Mouse (Mus musculus) liver, embryonic 13.5 days (tissue): ENCODE data around the gene Hspbp1. TPM values are rescaled to one million over a fixed set of nuclear protein-coding genes. Genes with fewer than 3 reads are reported as not detected.
A peak's percentile ranks its signal among the peaks of the same experiment; 100 is the strongest.

Source experiments
- ATAC-seq: fragments of 200-750 bp; cut with Nextera tagmentation; 2 replicates; pipeline ENCODE4 v1.8.0; 2017; ENCODE audit warnings: low read depth, mild to moderate bottlenecking, moderate number of reproducible peaks, moderate library complexity
- DNase-seq: peaks from one replicate; pipeline ENCODE4 v3.0.0; 2022
- H3K27ac ChIP-seq: fragments of 300-500 bp; sonication (generic); 2 replicates; pipeline ENCODE4 v1.5.1; 2015; ENCODE audit warnings: moderate library complexity, mild to moderate bottlenecking, inconsistent platforms
- H3K27me3 ChIP-seq: fragments of 300-500 bp; sonication (generic); 2 replicates; pipeline ENCODE4 v1.6.1; 2015; ENCODE audit warnings: mild to moderate bottlenecking, inconsistent platforms
- H3K36me3 ChIP-seq: fragments of 300-500 bp; sonication (generic); 2 replicates; pipeline ENCODE4 v1.6.1; 2015; ENCODE audit warnings: mild to moderate bottlenecking, inconsistent platforms
- H3K4me1 ChIP-seq: fragments of 300-500 bp; sonication (generic); replicated peaks from 2 replicates; pipeline ENCODE4 v1.6.1; 2015; ENCODE audit warnings: inconsistent platforms
- H3K4me2 ChIP-seq: fragments of 300-500 bp; sonication (generic); 2 replicates; pipeline ENCODE4 v1.6.1; 2015; ENCODE audit warnings: inconsistent platforms, mild to moderate bottlenecking, moderate library complexity
- H3K4me3 ChIP-seq: fragments of 300-500 bp; sonication (generic); replicated peaks from 2 replicates; pipeline ENCODE4 v1.5.1; 2015; ENCODE audit warnings: mild to moderate bottlenecking, inconsistent platforms
- H3K9ac ChIP-seq: fragments of 300-500 bp; sonication (generic); 2 replicates; pipeline ENCODE4 v1.6.1; 2015; ENCODE audit warnings: mild to moderate bottlenecking, inconsistent platforms
- H3K9me3 ChIP-seq: fragments of 300-500 bp; sonication (generic); replicated peaks from 2 replicates; pipeline ENCODE4 v1.6.1; 2016; ENCODE audit warnings: inconsistent platforms
- WGBS: fragments of 180-500 bp; shearing (Covaris S2); methylation state at CpG from one replicate; pipeline ENCODE4 v1.1.7; 2015; ENCODE audit not compliant: insufficient replicate concordance; 5-methylcytosine and 5-hydroxymethylcytosine counted together
- polyA plus RNA-seq: library from polyadenylated mRNA; unstranded; fragments of >200 nt; fragmentation: Nextera tagmentation; extraction: Ambion mirVana; gene quantifications from 2 replicates; pipeline ENCODE4 v1.2.1, GENCODE M21; 2015

Gene Hspbp1
- polyA plus RNA-seq, 1 experiment from 2014 or later, result 77.8 TPM

- H3K27me3 ChIP-seq, result no peaks in the 10 kb centered on the region
- peak overlapping the region; percentile 81 for H3K27ac ChIP-seq
- peaks cover 43% of the 10 kb centered on the region for H3K36me3 ChIP-seq
- no peaks in the 10 kb centered on the region for H3K9me3 ChIP-seq
- WGBS, result 14% methylated on average over 2 of the region's 2 CpGs
- ATAC-seq (no peak), DNase-seq (no peak)
- H3K4me1 ChIP-seq, result peaks cover 69% of the 10 kb centered on the region
- H3K9ac ChIP-seq, result peak overlapping the region; percentile 97
- peak overlapping the region; percentile 45 for H3K4me2 ChIP-seq
- H3K4me3 ChIP-seq, result peak overlapping the region; percentile 14; the same call in 1 of the 2 replicates
These were observed 30.6 kb downstream of the Hspbp1 start for GRCm38 (mm10) chr7:4654221-4654620.

GRCm38 (mm10) chr7:4653780-4654179, 31.1 kb downstream of the Hspbp1 start:
- no peaks in the 10 kb centered on the region for H3K9me3 ChIP-seq
- H3K4me3 ChIP-seq, result 0 out of 2 replicates have a peak overlapping the region, but pooled peaks have one; percentile 14
- no peak for DNase-seq
- peak overlapping the region; percentile 81 for H3K27ac ChIP-seq
- H3K27me3 ChIP-seq, result no peaks in the 10 kb centered on the region
- H3K36me3 ChIP-seq, result peaks cover 43% of the 10 kb centered on the region
- peaks cover 69% of the 10 kb centered on the region for H3K4me1 ChIP-seq
- peak overlapping the region; percentile 97 for H3K9ac ChIP-seq
- no peak for ATAC-seq
- 27% methylated on average over 7 of the region's 7 CpGs for WGBS
- peak overlapping the region; percentile 45 for H3K4me2 ChIP-seq

GRCm38 (mm10) chr7:4653351-4653750, 31.5 kb downstream of the Hspbp1 start:
- ATAC-seq, result no peak
- Histone ChIP-seq H3K4me1 (peaks cover 71% of the 10 kb centered on the region), H3K9ac (peak overlapping the region; percentile 97; the same call in 1 of the 2 replicates), H3K27ac (peak overlapping the region; percentile 81), H3K4me2 (peak overlapping the region; percentile 45), H3K9me3 (no peaks in the 10 kb centered on the region), H3K4me3 (0 out of 2 replicates have a peak overlapping the region, but pooled peaks have one; percentile 0), H3K27me3 (no peaks in the 10 kb centered on the region), H3K36me3 (peaks cover 43% of the 10 kb centered on the region)
- DNase-seq, result no peak
- 39% methylated on average over 5 of the region's 5 CpGs for WGBS

GRCm38 (mm10) chr7:4652726-4653125, 32.1 kb downstream of the Hspbp1 start:
- peak overlapping the region; percentile 81; the same call in 1 of the 2 replicates for H3K27ac ChIP-seq
- WGBS, result 67% methylated on average over 5 of the region's 5 CpGs
- ATAC-seq, result no peak

GRCm38 (mm10) chr7:4651581-4651980, 33.3 kb downstream of the Hspbp1 start:
- Histone ChIP-seq H3K27ac (no peak overlapping the region), H3K4me3 (no peak overlapping the region), H3K9ac (no peak overlapping the region), H3K27me3 (no peaks in the 10 kb centered on the region), H3K4me2 (no peak overlapping the region), H3K9me3 (no peaks in the 10 kb centered on the region), H3K36me3 (peaks cover 56% of the 10 kb centered on the region), H3K4me1 (peaks cover 74% of the 10 kb centered on the region)
- ATAC-seq (no peak), DNase-seq (no peak)
- 62% methylated on average over 8 of the region's 8 CpGs for WGBS

More at GRCm38 (mm10) chr7:4652726-4653125, 32.1 kb downstream of the Hspbp1 start:
- H3K4me3 ChIP-seq, result no peak overlapping the region
- peaks cover 74% of the 10 kb centered on the region for H3K4me1 ChIP-seq
- no peak for DNase-seq
- H3K27me3 ChIP-seq, result no peaks in the 10 kb centered on the region
- H3K36me3 ChIP-seq, result peaks cover 45% of the 10 kb centered on the region
- no peak overlapping the region for H3K4me2 ChIP-seq
- no peaks in the 10 kb centered on the region for H3K9me3 ChIP-seq
- H3K9ac ChIP-seq, result no peak overlapping the region

GRCm38 (mm10) chr7:4647992-4648391, 36.9 kb downstream of the Hspbp1 start:
- peaks cover 67% of the 10 kb centered on the region for H3K4me1 ChIP-seq
- H3K4me3 ChIP-seq, result no peak overlapping the region
- no peak overlapping the region for H3K9ac ChIP-seq
- no peak for ATAC-seq
- no peaks in the 10 kb centered on the region for H3K9me3 ChIP-seq
- DNase-seq, result no peak
- H3K27me3 ChIP-seq, result no peaks in the 10 kb centered on the region
- H3K27ac ChIP-seq, result 0 out of 2 replicates have a peak overlapping the region, but pooled peaks have one; percentile 1
- H3K4me2 ChIP-seq, result no peak overlapping the region
- H3K36me3 ChIP-seq, result peaks cover 68% of the 10 kb centered on the region
- WGBS, result 76% methylated on average over 2 of the region's 2 CpGs

GRCm38 (mm10) chr7:4647291-4647690, 37.6 kb downstream of the Hspbp1 start:
- Histone ChIP-seq H3K4me1 (peaks cover 64% of the 10 kb centered on the region), H3K36me3 (peaks cover 68% of the 10 kb centered on the region), H3K9me3 (no peaks in the 10 kb centered on the region), H3K9ac (peak overlapping the region; percentile 0; the same call in 1 of the 2 replicates), H3K4me2 (0 out of 2 replicates have a peak overlapping the region, but pooled peaks have one; percentile 2), H3K27ac (peak overlapping the region; percentile 16; the same call in 1 of the 2 replicates), H3K4me3 (no peak overlapping the region), H3K27me3 (no peaks in the 10 kb centered on the region)
- WGBS, result 38% methylated on average over 6 of the region's 6 CpGs
- ATAC-seq (0 out of 2 replicates have a peak, but pooled peaks have one; percentile 15), DNase-seq (no peak)

- Histone ChIP-seq H3K9me3 (no peaks in the 10 kb centered on the region), H3K9ac (peak overlapping the region; percentile 0; the same call in 1 of the 2 replicates), H3K4me2 (no peak overlapping the region), H3K4me1 (peaks cover 60% of the 10 kb centered on the region), H3K4me3 (no peak overlapping the region), H3K36me3 (peaks cover 68% of the 10 kb centered on the region), H3K27ac (peak overlapping the region; percentile 16; the same call in 1 of the 2 replicates), H3K27me3 (no peaks in the 10 kb centered on the region)
- ATAC-seq (peak; percentile 61), DNase-seq (no peak)
- 75% methylated on average over 3 of the region's 3 CpGs for WGBS
These were observed 38.1 kb downstream of the Hspbp1 start for GRCm38 (mm10) chr7:4646806-4647205.

GRCm38 (mm10) chr7:4643225-4643624, 41.6 kb downstream of the Hspbp1 start:
- 45% methylated on average over 6 of the region's 6 CpGs for WGBS

GRCm38 (mm10) chr7:4641956-4642355, 42.9 kb downstream of the Hspbp1 start:
- Histone ChIP-seq H3K4me1 (peaks cover 38% of the 10 kb centered on the region), H3K27ac (no peak overlapping the region), H3K9me3 (no peaks in the 10 kb centered on the region), H3K9ac (no peak overlapping the region), H3K4me2 (no peak overlapping the region), H3K36me3 (peaks cover 96% of the 10 kb centered on the region), H3K4me3 (no peak overlapping the region), H3K27me3 (no peaks in the 10 kb centered on the region)
- ATAC-seq (no peak), DNase-seq (no peak)
- WGBS, result 91% methylated on average over 7 of the region's 7 CpGs

More at GRCm38 (mm10) chr7:4643225-4643624, 41.6 kb downstream of the Hspbp1 start:
- Histone ChIP-seq H3K4me2 (no peak overlapping the region), H3K9ac (no peak overlapping the region), H3K27me3 (no peaks in the 10 kb centered on the region), H3K4me3 (no peak overlapping the region), H3K36me3 (peaks cover 95% of the 10 kb centered on the region), H3K4me1 (peaks cover 50% of the 10 kb centered on the region), H3K27ac (peak overlapping the region; percentile 18), H3K9me3 (no peaks in the 10 kb centered on the region)
- peak; percentile 40; the same call in 1 of the 2 replicates for ATAC-seq
- no peak for DNase-seq

- no peaks in the 10 kb centered on the region for H3K27me3 ChIP-seq
- ATAC-seq (no peak), DNase-seq (no peak)
- no peak overlapping the region for H3K27ac ChIP-seq
- H3K4me3 ChIP-seq, result no peak overlapping the region
- 87% methylated on average over 11 of the region's 11 CpGs for WGBS
- no peaks in the 10 kb centered on the region for H3K9me3 ChIP-seq
- H3K36me3 ChIP-seq, result peaks cover 96% of the 10 kb centered on the region
- no peak overlapping the region for H3K4me2 ChIP-seq
- H3K4me1 ChIP-seq, result peaks cover 33% of the 10 kb centered on the region
- H3K9ac ChIP-seq, result no peak overlapping the region
These were observed 43.7 kb downstream of the Hspbp1 start for GRCm38 (mm10) chr7:4641155-4641554.

- Histone ChIP-seq H3K9me3 (no peaks in the 10 kb centered on the region), H3K9ac (no peak overlapping the region), H3K4me1 (peaks cover 16% of the 10 kb centered on the region), H3K27ac (no peak overlapping the region), H3K4me2 (no peak overlapping the region), H3K4me3 (no peak overlapping the region), H3K27me3 (no peaks in the 10 kb centered on the region), H3K36me3 (peaks cover 93% of the 10 kb centered on the region)
- WGBS, result 69% methylated on average over 4 of the region's 4 CpGs
- ATAC-seq (no peak), DNase-seq (no peak)
These were observed 48.7 kb downstream of the Hspbp1 start for GRCm38 (mm10) chr7:4636179-4636578.
